Mouse (Mus musculus): ENCODE results near the gene Leap2. TPM values are rescaled to one million over a fixed set of nuclear protein-coding genes. Genes with fewer than 3 reads are reported as not detected.

The Leap2 gene
- not detected in 2 replicates for polyA plus RNA-seq (2014; fragmentation: Nextera tagmentation; extraction: Ambion mirVana)

DNA sequence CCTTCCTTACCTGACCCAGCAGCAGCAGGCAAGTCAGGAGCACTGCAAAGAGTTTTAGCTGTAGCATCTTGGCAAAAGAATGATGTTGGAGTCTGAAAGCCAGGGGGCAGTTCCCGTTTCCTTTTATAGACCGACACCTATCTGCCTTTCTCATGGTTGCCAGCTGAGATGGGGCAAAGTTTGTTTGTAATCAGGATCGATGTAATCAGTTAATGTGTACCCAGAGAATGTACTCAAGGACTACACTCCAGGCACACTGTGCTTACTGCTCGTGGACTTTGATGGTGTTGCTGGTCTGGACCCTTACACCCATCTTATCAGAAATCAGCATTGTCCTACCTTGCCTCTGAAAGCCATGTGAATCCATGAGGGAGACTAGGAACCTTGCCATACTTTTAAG, at the start of gene Leap2:
Gene Leap2 (minus strand): TSS at position 135 of the 400 bp plus-strand sequence.
- WGBS = 86% methylated on average over 4 of the region's 4 CpGs
- no peaks in the 10 kb centered on the region for H3K27me3 ChIP-seq (ENCODE audit: control insufficient read depth, insufficient read depth, low read length)
- H3K27ac ChIP-seq (ENCODE audit: low read depth, low read length) = no peak within 1 kb of the TSS
- peaks cover 21% of the 10 kb centered on the region for H3K36me3 ChIP-seq (ENCODE audit: control insufficient read depth, insufficient read depth, low read length)
- no peaks in the 10 kb centered on the region for H3K9me3 ChIP-seq (ENCODE audit: control insufficient read depth, low read length)
- no peaks in the 10 kb centered on the region for H3K4me1 ChIP-seq (ENCODE audit: control insufficient read depth, insufficient read depth, low read length)
- no peak within 1 kb of the TSS for H3K9ac ChIP-seq (ENCODE audit: low read depth, low read length)
- H3K4me2 ChIP-seq (replicated peaks; ENCODE audit: low read depth, low read length) = no peak within 1 kb of the TSS
- no peak for ATAC-seq (ENCODE audit: low FRiP score, low TSS enrichment)
- H3K4me3 ChIP-seq (ENCODE audit: low read length) = no peak within 1 kb of the TSS

DNA sequence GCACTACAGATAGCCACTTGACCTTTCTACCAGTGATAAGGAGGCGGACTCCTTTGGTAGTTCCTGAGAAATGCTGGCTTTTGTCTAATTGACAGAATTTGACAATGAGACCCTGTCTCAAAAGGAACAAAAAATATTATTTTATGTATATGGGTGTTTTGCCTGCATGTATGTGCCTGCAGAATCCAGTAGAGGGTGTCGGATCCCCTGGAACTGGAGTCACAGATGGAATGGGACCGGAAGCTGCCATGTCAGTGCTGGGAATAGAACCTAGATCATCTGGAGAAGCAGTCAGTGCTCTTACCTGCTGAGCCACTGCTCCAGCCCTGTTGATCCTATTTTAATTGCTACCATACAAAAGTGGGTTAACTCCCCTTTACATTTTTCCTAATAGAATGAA, 49.7 kb upstream of the Leap2 start:
- H3K4me1 ChIP-seq (ENCODE audit: control insufficient read depth, insufficient read depth, low read length) = peaks cover 5% of the 10 kb centered on the region; the same call in 1 of the 2 replicates

DNA sequence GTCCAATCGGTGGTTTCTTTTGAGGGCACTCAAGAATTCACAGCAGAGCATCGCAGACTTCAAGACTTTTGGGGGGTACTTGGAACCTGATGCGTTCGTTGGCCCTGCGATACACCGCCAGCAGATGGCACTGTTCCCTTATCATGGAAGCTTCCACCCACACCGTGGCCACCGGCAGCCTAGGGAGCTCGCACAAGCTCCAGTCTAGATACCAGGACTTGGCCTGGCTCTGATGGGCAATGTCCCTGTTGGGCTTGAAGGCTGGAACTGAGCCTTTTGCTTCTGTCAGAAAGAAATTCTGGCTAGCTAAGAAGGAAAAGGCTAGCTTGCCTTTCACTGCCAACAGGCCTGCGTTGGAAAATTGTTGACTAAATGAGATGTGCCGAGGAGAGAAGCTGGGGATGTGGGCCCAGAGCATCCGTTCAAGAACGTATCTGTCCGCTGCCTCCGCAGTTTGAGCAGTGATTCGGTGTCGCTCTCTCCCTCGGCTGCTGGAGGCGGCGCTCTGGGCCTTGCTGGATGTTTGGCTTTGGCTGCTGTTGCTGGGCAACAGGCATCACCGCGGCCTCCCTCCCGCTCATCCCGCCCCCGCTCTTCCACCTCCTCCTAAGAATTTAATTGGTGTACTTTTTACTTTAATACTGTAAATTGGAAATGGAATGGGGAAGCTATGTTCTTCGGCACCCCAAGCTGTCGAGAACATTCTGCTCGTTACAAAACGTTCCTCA, 47.2 kb upstream of the Leap2 start, which contains the start of gene Gm9837:
Gene Gm9837 (minus strand): TSS at position 512 of the 728 bp plus-strand sequence.
- no peak; the same call in 1 of the 2 replicates for ATAC-seq (ENCODE audit: low FRiP score, low TSS enrichment)
- Histone ChIP-seq H3K4me3 (ENCODE audit: low read length) (peak within 1 kb of the TSS; percentile 12; the same call in 1 of the 2 replicates), H3K4me2 (replicated peaks; ENCODE audit: low read depth, low read length) (peak within 1 kb of the TSS; percentile 41), H3K4me1 (ENCODE audit: control insufficient read depth, insufficient read depth, low read length) (peaks cover 5% of the 10 kb centered on the region; the same call in 1 of the 2 replicates), H3K9me3 (ENCODE audit: control insufficient read depth, low read length) (no peaks in the 10 kb centered on the region), H3K27me3 (ENCODE audit: control insufficient read depth, insufficient read depth, low read length) (peaks cover 37% of the 10 kb centered on the region), H3K9ac (ENCODE audit: low read depth, low read length) (peak within 1 kb of the TSS; percentile 31; the same call in 1 of the 2 replicates), H3K36me3 (ENCODE audit: control insufficient read depth, insufficient read depth, low read length) (no peaks in the 10 kb centered on the region), H3K27ac (ENCODE audit: low read depth, low read length) (no peak within 1 kb of the TSS)
- WGBS = 5% methylated on average over 29 of the region's 29 CpGs

More for the DNA sequence above, 49.7 kb upstream of the Leap2 start:
- Histone ChIP-seq H3K4me2 (replicated peaks; ENCODE audit: low read depth, low read length) (no peak overlapping the region), H3K36me3 (ENCODE audit: control insufficient read depth, insufficient read depth, low read length) (no peaks in the 10 kb centered on the region), H3K9ac (ENCODE audit: low read depth, low read length) (no peak overlapping the region), H3K27me3 (ENCODE audit: control insufficient read depth, insufficient read depth, low read length) (peaks cover 24% of the 10 kb centered on the region), H3K9me3 (ENCODE audit: control insufficient read depth, low read length) (no peaks in the 10 kb centered on the region), H3K27ac (ENCODE audit: low read depth, low read length) (no peak overlapping the region), H3K4me3 (ENCODE audit: low read length) (no peak overlapping the region)
- 83% methylated on average over 3 of the region's 3 CpGs for WGBS
- no peak for ATAC-seq (ENCODE audit: low FRiP score, low TSS enrichment)

DNA sequence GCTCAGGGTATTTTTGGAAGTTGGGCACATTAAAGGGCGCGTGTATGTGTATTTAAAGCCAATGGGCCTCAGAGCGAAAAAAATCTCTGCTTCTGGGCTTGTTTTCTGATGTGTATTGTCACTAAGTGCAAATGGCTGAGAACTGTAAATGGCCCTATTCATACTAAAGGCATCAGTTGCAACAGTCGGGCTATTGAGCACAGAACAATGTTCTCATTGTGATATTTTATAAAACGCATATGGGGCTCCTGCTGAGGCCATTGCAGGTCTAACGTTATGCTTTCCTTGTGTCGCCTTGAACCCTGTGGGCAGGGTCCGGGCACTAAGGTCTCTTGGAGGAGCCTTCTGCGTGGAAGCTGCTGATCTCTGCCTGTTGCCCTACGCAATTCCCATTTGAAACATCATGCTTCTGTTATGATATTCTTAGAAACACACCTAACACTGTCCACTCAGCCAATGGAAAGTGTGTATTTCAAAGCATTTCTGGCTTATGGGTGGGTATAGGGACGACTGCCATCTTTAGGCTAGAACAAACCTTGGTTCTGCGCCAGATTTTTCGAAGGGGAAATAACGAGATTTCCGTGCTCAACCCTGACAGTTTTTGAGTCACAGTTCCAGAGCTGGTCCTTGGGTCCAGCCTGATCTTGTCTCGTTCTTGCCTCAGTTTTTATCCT, 46.5 kb upstream of the Leap2 start:
- H3K9ac ChIP-seq (ENCODE audit: low read depth, low read length) = peak overlapping the region; percentile 31; the same call in 1 of the 2 replicates
- no peaks in the 10 kb centered on the region for H3K36me3 ChIP-seq (ENCODE audit: control insufficient read depth, insufficient read depth, low read length)
- whole genome bisulfite sequencing = 43% methylated on average over 16 of the region's 16 CpGs
- H3K4me2 ChIP-seq (replicated peaks; ENCODE audit: low read depth, low read length) = peak overlapping the region; percentile 41
- H3K27ac ChIP-seq (ENCODE audit: low read depth, low read length) = no peak overlapping the region
- H3K4me1 ChIP-seq (ENCODE audit: control insufficient read depth, insufficient read depth, low read length) = peaks cover 5% of the 10 kb centered on the region; the same call in 1 of the 2 replicates
- H3K27me3 ChIP-seq (ENCODE audit: control insufficient read depth, insufficient read depth, low read length) = peaks cover 44% of the 10 kb centered on the region
- H3K4me3 ChIP-seq (ENCODE audit: low read length) = no peak overlapping the region
- no peak for ATAC-seq (ENCODE audit: low FRiP score, low TSS enrichment)
- H3K9me3 ChIP-seq (ENCODE audit: control insufficient read depth, low read length) = no peaks in the 10 kb centered on the region

DNA sequence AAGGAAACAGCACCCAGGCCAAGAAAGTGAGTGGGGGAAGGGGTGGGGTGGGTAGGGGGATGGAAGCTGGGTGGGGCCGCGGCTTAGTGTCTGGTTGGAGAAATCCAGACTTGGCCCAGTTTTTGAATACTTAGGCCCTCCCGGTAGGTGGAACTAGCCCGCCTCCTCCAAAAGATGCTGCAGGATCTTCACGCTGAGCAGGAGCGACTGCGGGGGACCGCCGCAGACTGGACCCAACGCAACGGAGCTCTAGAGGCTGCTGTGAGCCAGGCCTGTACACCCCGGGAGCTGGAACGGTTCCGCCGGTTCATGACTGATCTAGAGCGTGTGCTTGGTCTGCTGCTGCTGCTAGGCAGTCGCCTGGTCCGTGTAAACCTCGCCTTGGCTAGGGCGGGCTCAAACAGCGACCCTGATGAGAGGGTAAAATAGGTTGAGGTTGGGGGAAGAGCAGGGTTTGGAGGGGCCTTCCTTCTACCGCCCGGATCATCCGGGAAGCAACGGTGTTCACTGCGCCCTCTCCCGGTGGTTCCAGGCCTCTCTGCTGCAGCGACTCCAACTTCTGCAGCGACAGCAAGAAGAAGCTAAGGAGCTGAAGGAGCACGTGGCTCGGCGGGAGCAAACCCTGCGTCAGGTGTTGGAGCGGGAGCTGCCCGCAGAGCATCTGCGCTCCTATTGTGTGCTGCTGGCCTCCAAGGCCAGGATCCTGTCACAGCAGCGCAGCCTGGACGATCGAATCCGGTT, 43.4 kb upstream of the Leap2 start:
- Histone ChIP-seq H3K4me3 (ENCODE audit: low read length) (peak overlapping the region; percentile 34), H3K9me3 (ENCODE audit: control insufficient read depth, low read length) (no peaks in the 10 kb centered on the region), H3K9ac (ENCODE audit: low read depth, low read length) (peak overlapping the region; percentile 57), H3K27me3 (ENCODE audit: control insufficient read depth, insufficient read depth, low read length) (peaks cover 69% of the 10 kb centered on the region), H3K4me2 (replicated peaks; ENCODE audit: low read depth, low read length) (peak overlapping the region; percentile 53), H3K4me1 (ENCODE audit: control insufficient read depth, insufficient read depth, low read length) (peaks cover 16% of the 10 kb centered on the region; the same call in 1 of the 2 replicates), H3K27ac (ENCODE audit: low read depth, low read length) (no peak overlapping the region), H3K36me3 (ENCODE audit: control insufficient read depth, insufficient read depth, low read length) (no peaks in the 10 kb centered on the region)
- peak; percentile 36; the same call in 1 of the 2 replicates for ATAC-seq (ENCODE audit: low FRiP score, low TSS enrichment)
- 5% methylated on average over 40 of the region's 40 CpGs for WGBS

DNA sequence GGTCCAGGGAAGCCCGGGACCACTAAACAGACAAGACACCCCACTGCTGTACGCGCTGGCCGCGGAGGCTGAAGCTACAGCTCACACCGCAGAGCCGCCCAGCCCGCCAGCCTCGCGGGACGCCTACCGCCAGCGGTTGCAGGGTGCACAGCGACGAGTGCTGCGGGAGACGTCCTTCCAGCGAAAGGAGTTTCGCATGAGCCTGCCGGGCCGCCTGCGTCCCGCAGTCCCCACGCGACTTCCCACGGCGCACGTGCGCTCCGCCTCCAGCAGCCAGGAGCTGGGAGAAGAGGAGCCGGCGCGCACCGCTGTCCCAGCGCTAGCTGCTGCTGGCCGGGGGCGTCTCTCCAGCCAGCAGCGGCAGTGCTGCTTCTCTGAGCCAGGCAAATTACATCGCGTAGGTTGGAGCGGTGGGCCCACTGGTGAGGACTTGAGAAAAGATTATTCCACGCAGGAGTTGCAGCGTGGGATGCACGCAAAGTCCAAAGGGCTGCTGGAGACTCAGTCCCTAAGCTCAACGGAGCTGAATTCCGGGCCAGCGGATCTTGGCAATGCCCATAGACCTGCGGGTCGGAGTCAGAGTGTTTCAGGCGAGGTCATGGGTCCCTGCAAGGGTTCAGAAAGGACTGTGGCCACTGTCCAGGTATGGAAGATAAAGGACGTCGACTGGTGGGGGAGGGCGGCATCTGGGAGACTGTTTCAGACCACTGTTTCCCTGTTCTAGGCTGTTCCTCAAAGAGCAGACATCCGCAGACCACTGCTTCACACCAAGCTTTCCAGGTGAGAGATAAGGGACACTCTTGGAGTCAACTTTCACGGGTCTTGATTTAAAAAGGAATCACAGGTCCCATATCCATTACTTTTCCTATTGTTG, 40.8 kb upstream of the Leap2 start:
- no peak overlapping the region for H3K27ac ChIP-seq (ENCODE audit: low read depth, low read length)
- 0 out of 2 replicates have a peak, but pooled peaks cover 13% of the 10 kb centered on the region for H3K4me1 ChIP-seq (ENCODE audit: control insufficient read depth, insufficient read depth, low read length)
- H3K27me3 ChIP-seq (ENCODE audit: control insufficient read depth, insufficient read depth, low read length) = peaks cover 60% of the 10 kb centered on the region
- no peaks in the 10 kb centered on the region for H3K9me3 ChIP-seq (ENCODE audit: control insufficient read depth, low read length)
- H3K36me3 ChIP-seq (ENCODE audit: control insufficient read depth, insufficient read depth, low read length) = no peaks in the 10 kb centered on the region
- peak overlapping the region; percentile 46 for H3K4me3 ChIP-seq (ENCODE audit: low read length)
- peak overlapping the region; percentile 50; the same call in 1 of the 2 replicates for H3K9ac ChIP-seq (ENCODE audit: low read depth, low read length)
- ATAC-seq (ENCODE audit: low FRiP score, low TSS enrichment) = no peak
- WGBS = 7% methylated on average over 55 of the region's 55 CpGs
- peak overlapping the region; percentile 91 for H3K4me2 ChIP-seq (replicated peaks; ENCODE audit: low read depth, low read length)

DNA sequence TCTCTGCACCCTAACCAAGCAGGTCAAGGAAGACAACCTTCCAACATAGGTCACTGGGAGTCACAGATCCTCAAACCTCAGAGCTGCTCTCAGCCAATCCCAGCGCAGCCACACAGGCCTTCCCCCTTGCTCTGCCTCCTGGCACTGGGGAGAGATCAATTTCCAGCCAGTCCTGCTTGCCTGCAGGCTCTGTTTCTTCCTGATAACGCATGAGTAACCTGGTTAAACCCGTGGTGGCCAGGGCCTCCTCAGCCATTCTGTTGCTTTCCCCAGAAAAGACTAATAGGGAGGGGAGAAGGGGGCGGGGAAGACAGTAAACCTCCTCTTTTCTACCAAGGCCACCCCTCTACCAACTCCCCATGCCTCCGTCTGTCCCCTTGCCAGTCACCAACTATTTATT, 38.8 kb upstream of the Leap2 start:
- 0 out of 2 replicates have a peak, but pooled peaks cover 13% of the 10 kb centered on the region for H3K4me1 ChIP-seq (ENCODE audit: control insufficient read depth, insufficient read depth, low read length)
- no peak overlapping the region for H3K4me2 ChIP-seq (replicated peaks; ENCODE audit: low read depth, low read length)
- peak; percentile 32; the same call in 1 of the 2 replicates for ATAC-seq (ENCODE audit: low FRiP score, low TSS enrichment)
- H3K36me3 ChIP-seq (ENCODE audit: control insufficient read depth, insufficient read depth, low read length) = no peaks in the 10 kb centered on the region
- peaks cover 58% of the 10 kb centered on the region for H3K27me3 ChIP-seq (ENCODE audit: control insufficient read depth, insufficient read depth, low read length)
- WGBS = 23% methylated on average over 5 of the region's 5 CpGs
- no peak overlapping the region for H3K9ac ChIP-seq (ENCODE audit: low read depth, low read length)
- H3K27ac ChIP-seq (ENCODE audit: low read depth, low read length) = no peak overlapping the region
- no peak overlapping the region for H3K4me3 ChIP-seq (ENCODE audit: low read length)
- H3K9me3 ChIP-seq (ENCODE audit: control insufficient read depth, low read length) = no peaks in the 10 kb centered on the region

DNA sequence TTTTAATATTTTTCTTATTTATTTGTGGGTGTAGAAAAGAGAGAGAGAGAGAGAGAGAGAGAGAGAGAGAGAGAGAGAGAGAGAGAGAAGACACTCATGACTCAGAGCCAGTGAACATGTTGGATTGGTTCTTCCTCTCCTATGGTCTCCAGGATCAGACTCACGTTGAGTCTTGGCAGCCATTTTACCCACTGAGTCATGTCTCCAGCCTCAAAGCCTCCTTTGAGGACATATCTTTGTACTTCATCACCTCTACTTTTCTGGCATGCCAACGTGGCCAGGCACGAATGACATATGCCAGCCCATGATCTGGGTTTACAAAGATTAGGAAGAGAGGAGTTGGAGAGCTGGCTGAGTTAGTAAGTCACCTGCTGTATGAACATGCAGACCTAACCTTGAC, 37.2 kb upstream of the Leap2 start:
- ATAC-seq (ENCODE audit: low FRiP score, low TSS enrichment) = no peak
- H3K27me3 ChIP-seq (ENCODE audit: control insufficient read depth, insufficient read depth, low read length) = peaks cover 46% of the 10 kb centered on the region

More for the DNA sequence above, 37.2 kb upstream of the Leap2 start:
- Histone ChIP-seq H3K36me3 (ENCODE audit: control insufficient read depth, insufficient read depth, low read length) (no peaks in the 10 kb centered on the region), H3K9ac (ENCODE audit: low read depth, low read length) (no peak overlapping the region), H3K4me2 (replicated peaks; ENCODE audit: low read depth, low read length) (no peak overlapping the region), H3K4me3 (ENCODE audit: low read length) (no peak overlapping the region), H3K9me3 (ENCODE audit: control insufficient read depth, low read length) (no peaks in the 10 kb centered on the region), H3K27ac (ENCODE audit: low read depth, low read length) (no peak overlapping the region), H3K4me1 (ENCODE audit: control insufficient read depth, insufficient read depth, low read length) (0 out of 2 replicates have a peak, but pooled peaks cover 13% of the 10 kb centered on the region)
- WGBS = 87% methylated on average over 3 of the region's 3 CpGs
